Mouse (Mus musculus): Measurements from ENCODE around the gene Vegfb.

- TF ChIP-seq CTCF (IDR thresholded peaks at IDR 0.05; ENCODE audit: borderline replicate concordance, insufficient read depth, low read length) (no peak), POLR2A (IDR thresholded peaks at IDR 0.05; ENCODE audit: low read depth, low read length) (no peak)
Measured at GRCm38 (mm10) chr19:6970460-6971085, 16.9 kb downstream of the Vegfb start.
